Mouse (Mus musculus) myocyte (in vitro differentiated cells): Measurements from ENCODE around the gene Vipr1.

Source experiments
- CEBPB ChIP-seq: IDR thresholded peaks from 2 replicates; pipeline ENCODE4 v1.6.1; 2011; ENCODE audit warnings: mild to moderate bottlenecking, moderate library complexity; ENCODE audit not compliant: poor library complexity, insufficient read depth, severe bottlenecking
- E2F4 ChIP-seq: IDR thresholded peaks from one replicate; pipeline ENCODE4 v1.6.1; 2011; ENCODE audit warnings: mild to moderate bottlenecking, control low read depth, moderate library complexity; ENCODE audit not compliant: insufficient read depth
- MAX ChIP-seq: IDR thresholded peaks from one replicate; pipeline ENCODE4 v1.6.1; 2011; ENCODE audit warnings: low read depth, mild to moderate bottlenecking, control low read depth
- MYOD1 ChIP-seq, 3 experiments: IDR thresholded peaks; one replicate each; pipeline ENCODE4 v1.6.1; 2011; ENCODE audit warnings: control low read depth in 2 of 3, low read depth in 2 of 3, mild to moderate bottlenecking in 2 of 3, moderate library complexity in 1 of 3; ENCODE audit not compliant: insufficient read length in 2 of 3, control insufficient read depth in 1 of 3
- POLR2A ChIP-seq: IDR thresholded peaks from one replicate; pipeline ENCODE4 v1.6.1; 2011; ENCODE audit warnings: low read depth, mild to moderate bottlenecking, control low read depth, moderate library complexity; ENCODE audit not compliant: insufficient read length
- POLR2AphosphoS2 ChIP-seq: IDR thresholded peaks from one replicate; pipeline ENCODE4 v1.6.1; 2011; ENCODE audit warnings: low read depth, control low read depth; ENCODE audit not compliant: insufficient read length
- REST ChIP-seq: IDR thresholded peaks from one replicate; pipeline ENCODE4 v1.6.1; 2011; ENCODE audit warnings: mild to moderate bottlenecking, control low read depth, moderate library complexity; ENCODE audit not compliant: insufficient read depth, insufficient read length
- TCF12 ChIP-seq: IDR thresholded peaks from one replicate; pipeline ENCODE4 v1.6.1; 2011; ENCODE audit warnings: mild to moderate bottlenecking, control low read depth; ENCODE audit not compliant: poor library complexity, insufficient read depth, severe bottlenecking
- TCF3 ChIP-seq: IDR thresholded peaks from one replicate; pipeline ENCODE4 v1.6.1; 2011; ENCODE audit warnings: low read depth, control low read depth; ENCODE audit not compliant: insufficient read length
- USF1 ChIP-seq: IDR thresholded peaks from one replicate; pipeline ENCODE4 v1.6.1; 2011; ENCODE audit warnings: low read depth, mild to moderate bottlenecking, control low read depth, moderate library complexity

DNA sequence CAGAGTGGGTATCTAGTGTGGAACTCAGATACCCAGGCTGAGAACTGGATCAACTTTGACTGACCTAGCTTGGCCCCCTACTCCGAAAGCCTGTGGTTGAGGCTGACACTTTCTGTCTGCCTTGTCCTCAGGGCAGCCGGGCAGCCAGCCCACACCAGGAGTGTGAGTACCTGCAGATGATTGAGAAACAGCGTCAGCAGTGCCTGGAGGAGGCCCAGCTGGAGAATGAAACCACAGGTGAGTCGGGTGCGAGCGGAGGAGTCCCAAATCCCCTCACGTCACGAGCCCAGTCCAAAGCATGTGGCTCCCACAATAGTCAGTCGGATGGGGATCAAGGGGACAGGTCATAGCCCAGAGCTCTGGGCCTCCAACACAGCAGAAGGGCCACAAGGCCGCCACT is 11.2 kb downstream of the Vipr1 start:
- TF ChIP-seq POLR2A (no peak), E2F4 (no peak), USF1 (no peak), CEBPB (no peak), TCF12 (no peak), REST (no peak), TCF3 (no peak), MYOD1 (IDR thresholded peaks at IDR 0.05; ENCODE audit: control insufficient read depth in 1 of 3, insufficient read length in 2 of 3, low read depth in 2 of 3) (no peak), MAX (no peak), POLR2AphosphoS2 (no peak)
